ENCODE assay signal across 1 mouse cellular context in genomic region chr8:72438248-72439015, GRCm38 (mm10).
TF ChIP-seq lines count a peak whose summit lies in the region.

No protein-coding gene starts in this region.

TF ChIP-seq in CH12.LX, 34 proteins besides CTCF, POLR2A, EP300 and RAD21:
- TF ChIP-seq USF1 (IDR thresholded peaks at IDR 0.05; ENCODE audit: low read depth, low read length) (no peak), POLR2AphosphoS2 (IDR thresholded peaks at IDR 0.05; ENCODE audit: low read depth, low read length) (no peak), NRF1 (IDR thresholded peaks at IDR 0.05; ENCODE audit: low read depth, low read length) (no peak), MAFK (IDR thresholded peaks at IDR 0.05; ENCODE audit: insufficient replicate concordance, low read length) (no peak), RCOR1 (conservative IDR thresholded peaks at IDR 0.05; ENCODE audit: low read depth, low read length) (no peak), USF2 (conservative IDR thresholded peaks at IDR 0.05; ENCODE audit: low read depth, low read length) (no peak), MAX (IDR thresholded peaks at IDR 0.05; ENCODE audit: low read length) (peak; percentile 96), MXI1 (IDR thresholded peaks at IDR 0.05; ENCODE audit: low read depth, low read length) (peak; percentile 80), NELFE (IDR thresholded peaks at IDR 0.05; ENCODE audit: low read depth, low read length) (no peak), CHD2 (IDR thresholded peaks at IDR 0.05; ENCODE audit: low read length) (no peak), MYC (IDR thresholded peaks at IDR 0.05; ENCODE audit: low read depth, low read length) (peak; percentile 95), SIN3A (IDR thresholded peaks at IDR 0.05; ENCODE audit: low read length) (peak; percentile 26; the same call in 1 of the 2 replicates), BHLHE40 (IDR thresholded peaks at IDR 0.05; ENCODE audit: low read depth, low read length) (peak; percentile 51), KAT2A (IDR thresholded peaks at IDR 0.05; ENCODE audit: insufficient replicate concordance, low read length) (no peak), IRF4 (IDR thresholded peaks at IDR 0.05; ENCODE audit: low read depth, low read length) (no peak)
